Mouse (Mus musculus) common myeloid progenitor, adult 5-6 weeks (primary cell): ENCODE data around the gene Pak2. TPM values are rescaled to one million over a fixed set of nuclear protein-coding genes. Genes with fewer than 3 reads are reported as not detected.
"Not testable (repeated sequence)": the region's sequence is repeated elsewhere in the genome, so short reads cannot be mapped to it uniquely, and the experiment has no call there.

Experiments
- ATAC-seq: replicated peaks from 2 replicates; pipeline ENCODE4 v1.8.0; 2016; ENCODE audit warnings: low read depth, mild to moderate bottlenecking, moderate TSS enrichment, inconsistent platforms; ENCODE audit not compliant: poor library complexity, severe bottlenecking
- total RNA-seq: library from RNA; stranded (forward); fragments of 200-1000, 187-1606 nt; gene quantifications from 2 replicates; pipeline ENCODE4 v1.2.3, GENCODE M21; 2017

Pak2 gene
- total RNA-seq, 1 experiment from 2014 or later, result 64.7 TPM

DNA sequence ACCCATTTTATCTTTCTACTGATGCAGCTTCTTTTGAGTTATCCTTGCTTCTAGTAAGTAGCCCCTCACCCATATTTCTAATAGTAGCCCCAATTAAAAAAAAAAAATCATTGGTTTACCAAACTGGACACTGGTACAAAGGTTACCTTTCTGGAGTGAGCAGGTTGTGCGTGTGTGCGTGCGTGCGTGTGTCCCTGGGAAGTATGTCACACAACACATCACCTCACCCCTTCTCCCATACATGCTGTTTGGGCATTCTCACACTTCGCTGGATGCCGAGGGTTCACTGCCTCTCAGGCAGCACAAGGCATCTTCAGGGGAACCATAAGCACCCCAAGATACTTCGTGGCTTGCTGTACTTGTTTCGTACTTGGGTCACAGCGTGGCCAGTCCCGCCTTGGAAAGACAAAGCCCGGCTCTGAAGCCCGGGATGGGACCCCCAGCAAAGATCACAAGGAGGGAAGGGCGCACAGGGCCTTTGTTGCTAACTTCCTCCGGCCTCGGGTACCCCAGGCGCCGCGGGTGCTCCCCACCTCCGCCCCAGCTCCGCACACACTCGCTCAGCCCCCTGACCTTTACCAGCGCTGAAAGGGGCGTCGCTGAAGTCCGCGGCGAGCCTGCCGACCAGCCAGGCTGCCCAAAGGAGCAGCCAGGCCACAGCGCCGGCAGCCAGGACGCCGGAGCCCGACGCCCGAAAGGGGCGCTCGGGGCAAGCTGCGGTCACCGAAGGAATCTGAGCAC is 19.9 kb upstream of the Pak2 start:
- ATAC-seq, result peak; percentile 52

DNA sequence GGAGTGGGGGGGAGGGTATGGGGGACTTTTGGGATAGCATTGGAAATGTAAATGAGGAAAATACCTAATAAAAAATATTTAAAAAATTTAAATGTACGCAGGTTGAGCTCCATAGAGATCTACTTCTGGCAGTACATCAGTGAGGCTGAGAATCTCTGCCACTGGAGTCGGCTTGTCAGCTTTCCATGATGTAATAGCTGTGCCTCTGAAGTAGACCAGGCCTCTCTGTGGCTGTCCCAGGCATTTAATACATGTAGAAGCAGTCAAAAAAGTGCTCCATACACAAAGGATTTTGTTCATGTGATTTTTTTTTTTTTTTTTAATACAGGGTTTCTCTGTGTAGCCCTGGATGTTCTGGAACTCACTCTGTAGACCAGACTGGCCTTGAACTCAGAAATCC is 18.6 kb upstream of the Pak2 start:
- not testable (repeated sequence) for ATAC-seq

DNA sequence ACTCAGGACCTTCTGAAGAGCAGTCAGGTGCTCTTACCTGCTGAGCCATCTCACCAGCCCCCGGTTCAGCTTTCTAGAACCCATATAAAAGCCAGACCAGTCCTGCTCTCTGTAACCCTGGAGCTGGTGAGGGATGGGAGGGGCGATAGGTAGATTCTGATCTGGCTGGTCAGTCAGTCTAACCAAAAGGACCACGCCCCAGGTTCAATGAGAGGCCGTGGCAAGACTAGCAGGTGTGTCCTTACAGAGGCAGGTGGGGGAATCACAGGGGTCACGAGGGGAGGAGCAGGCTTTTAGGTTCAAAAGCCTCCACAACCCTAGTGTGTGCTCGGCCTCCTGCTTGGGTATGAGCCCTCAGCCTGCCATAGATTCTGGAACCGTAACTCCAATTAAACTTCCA is 12.3 kb upstream of the Pak2 start:
- no peak for ATAC-seq

GRCm38 (mm10) chr16:32087629-32088443 is 8.7 kb upstream of the Pak2 start:
- peak; percentile 62 for ATAC-seq

GRCm38 (mm10) chr16:32078408-32078990 is 643 bp downstream of the Pak2 start:
- peak; percentile 7; the same call in 1 of the 2 replicates for ATAC-seq

GRCm38 (mm10) chr16:32077648-32078407 is 1.3 kb downstream of the Pak2 start:
- ATAC-seq, result no peak

- ATAC-seq, result no peak
These were observed 2.7 kb downstream of the Pak2 start for GRCm38 (mm10) chr16:32076406-32076805.

DNA sequence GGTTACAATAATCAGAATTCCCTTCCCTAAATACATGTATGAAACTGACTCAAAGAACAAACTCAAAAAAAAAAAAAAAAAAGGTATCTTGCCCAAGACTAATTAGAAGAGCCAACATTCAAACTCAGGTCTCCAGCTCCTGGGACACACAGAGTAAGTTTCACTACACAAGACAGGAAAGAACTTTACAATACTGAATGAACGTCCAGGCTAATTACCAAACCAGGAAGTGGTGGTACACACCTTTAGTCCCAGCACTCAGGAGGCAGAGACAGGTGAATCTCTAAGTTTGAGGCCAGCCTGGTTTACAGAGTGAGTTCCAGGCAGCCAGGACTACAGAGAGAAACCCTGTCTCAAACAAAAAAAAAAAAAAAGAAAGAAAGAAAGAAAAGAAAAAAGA is 3.4 kb downstream of the Pak2 start:
- ATAC-seq, result no peak

GRCm38 (mm10) chr16:32070070-32070469 is 9.1 kb downstream of the Pak2 start:
- ATAC-seq, result not testable (repeated sequence)

DNA sequence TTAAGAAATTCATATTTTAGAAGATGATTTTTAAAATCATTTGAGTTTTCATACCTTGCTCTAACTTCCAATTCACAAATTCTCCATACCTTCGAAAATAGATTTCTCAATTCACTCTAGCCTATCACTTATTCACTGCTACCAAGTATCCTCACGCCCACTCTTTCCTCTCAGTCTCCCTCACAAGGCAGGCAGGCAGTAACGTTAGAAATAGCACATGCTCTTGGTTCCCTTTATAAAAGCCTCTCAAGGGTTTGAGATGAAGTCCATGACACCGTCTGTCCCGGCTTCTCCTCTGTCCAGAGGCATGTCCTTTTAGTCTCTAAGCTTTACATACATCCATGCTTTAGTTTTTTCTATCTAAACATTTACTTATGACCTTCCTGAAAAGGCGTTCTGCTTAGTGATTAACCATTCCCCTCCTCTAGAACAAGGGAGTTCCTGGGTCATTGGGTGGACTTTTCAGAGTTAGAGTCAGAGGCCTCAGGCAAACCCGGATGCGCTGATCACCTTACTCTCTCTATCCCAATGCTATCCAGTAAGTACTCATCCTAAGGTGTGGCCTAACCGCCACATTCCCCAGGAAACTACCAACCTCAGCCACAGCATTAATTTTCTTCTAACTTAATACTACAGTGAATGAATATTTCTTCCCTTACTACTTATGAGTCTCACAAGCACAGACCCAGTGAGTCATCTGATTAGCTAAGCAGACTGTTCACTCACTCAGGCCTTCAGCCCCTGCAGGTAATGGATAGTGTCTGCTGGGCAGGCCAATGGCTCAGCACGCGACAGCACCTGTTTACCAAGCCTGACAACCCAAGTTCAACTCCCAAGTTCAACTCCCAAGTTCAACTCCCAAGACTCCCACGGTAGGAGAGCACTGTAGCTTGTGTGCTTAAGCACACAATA is 10.5 kb downstream of the Pak2 start:
- no peak for ATAC-seq

DNA sequence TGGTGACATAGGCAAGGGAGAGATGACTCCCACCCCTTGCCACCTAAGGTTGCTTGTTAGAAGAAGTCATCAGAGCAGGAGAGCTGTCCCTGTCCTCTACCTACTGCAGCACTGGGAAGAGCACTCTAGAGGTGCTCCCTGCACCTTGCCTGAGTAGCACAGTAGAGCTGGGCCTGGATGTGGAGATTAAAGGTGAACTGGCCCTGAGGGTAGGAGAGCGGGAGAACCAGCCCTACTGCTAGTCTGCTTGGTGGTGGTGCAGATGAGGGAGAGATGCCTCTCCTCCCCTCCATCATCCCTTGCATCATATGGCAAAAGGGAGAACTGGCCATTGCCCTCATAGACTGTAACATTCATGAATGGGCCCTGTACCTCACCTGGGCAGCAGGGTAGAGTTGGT is 12.2 kb downstream of the Pak2 start:
- ATAC-seq, result no peak

GRCm38 (mm10) chr16:32063900-32064299 is 15.2 kb downstream of the Pak2 start:
- ATAC-seq, result no peak

DNA sequence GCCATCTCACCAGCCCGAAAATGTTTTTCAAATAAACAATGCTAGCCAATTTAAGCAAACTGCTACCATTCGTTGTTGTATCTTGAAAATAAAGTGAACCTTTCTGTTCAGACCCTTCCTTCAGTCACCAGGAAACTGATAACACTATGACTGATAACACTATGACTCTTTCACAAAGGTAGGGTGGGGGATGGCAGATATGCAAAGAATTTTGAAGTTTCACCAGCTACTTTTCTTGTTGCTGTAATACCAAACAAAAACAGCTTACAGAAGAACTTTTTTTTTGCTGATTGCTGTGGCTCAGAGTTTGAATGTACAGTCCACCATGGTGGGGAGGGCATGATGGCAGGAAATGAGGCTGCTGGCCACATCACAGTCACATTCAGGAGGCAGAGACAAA is 16.9 kb downstream of the Pak2 start:
- ATAC-seq, result no peak

DNA sequence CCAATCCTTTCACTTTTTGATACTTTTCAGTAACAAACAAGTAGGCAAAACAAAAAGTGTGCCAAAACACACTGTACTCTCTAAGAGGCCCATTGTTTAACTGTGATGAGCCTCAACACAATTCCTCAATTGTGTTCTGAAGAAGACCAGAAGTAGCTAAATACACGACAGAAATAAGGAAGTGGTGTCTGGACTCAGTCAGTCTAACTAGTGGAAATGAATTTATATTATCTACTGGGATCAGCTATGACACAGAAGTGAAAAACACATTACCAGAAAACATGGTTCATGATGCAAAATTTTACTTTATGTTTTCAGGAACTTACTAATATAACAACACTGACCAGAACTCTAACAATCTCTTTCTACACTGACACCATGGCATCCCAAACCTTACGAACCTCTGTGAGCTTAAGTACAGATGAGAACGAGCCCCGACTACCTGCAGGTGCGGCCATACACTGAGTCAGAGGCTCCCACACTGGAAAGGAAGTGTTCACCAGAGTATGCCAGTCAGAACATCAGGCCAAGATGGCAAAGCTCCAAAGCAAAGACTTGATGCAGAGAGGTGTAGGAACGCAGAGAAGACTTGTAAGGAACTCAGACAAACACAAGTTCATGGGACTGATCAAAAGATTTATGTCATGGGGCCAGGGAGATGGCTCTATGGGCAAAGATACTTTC is 19.2 kb downstream of the Pak2 start:
- peak; percentile 88 for ATAC-seq

DNA sequence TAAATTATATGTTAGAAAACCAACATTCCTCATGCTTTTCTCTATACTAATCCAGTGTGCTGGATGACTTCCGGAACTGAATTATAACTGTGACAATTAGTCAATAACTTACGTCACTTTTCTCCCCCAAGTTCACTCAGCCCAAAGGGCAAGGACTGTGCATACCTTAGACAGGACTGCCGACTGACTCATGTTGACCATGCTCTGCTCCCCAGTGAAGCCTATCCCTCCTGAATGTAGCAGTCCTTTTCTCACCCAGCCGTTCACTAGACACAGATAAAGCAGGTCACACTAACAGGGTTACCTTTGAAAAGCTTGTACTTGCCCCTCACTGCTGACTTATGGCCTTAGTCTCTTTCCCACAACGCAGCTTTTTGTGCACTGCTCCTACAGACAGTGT is 20.3 kb downstream of the Pak2 start:
- ATAC-seq, result no peak

DNA sequence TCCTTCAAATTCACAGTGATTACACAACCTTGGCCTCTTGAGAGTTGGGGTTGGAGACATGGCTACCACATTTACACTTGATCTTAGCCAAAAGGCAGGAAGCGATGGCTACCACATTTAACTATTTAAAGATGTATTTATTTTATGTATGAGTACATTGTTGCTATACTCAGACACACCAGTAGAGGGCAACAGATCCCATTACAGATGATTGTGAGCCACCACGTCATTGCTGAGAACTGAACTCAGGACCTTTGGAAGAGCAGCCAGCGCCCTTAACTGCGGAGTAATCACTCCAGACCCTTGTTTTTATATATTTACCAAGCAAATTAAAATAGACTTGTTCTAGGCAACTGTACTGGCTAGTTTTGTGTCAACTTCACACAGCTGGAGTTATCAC is 36.8 kb downstream of the Pak2 start:
- ATAC-seq, result no peak

- ATAC-seq, result no peak
These were observed 59.5 kb downstream of the Pak2 start for GRCm38 (mm10) chr16:32019678-32020077.

DNA sequence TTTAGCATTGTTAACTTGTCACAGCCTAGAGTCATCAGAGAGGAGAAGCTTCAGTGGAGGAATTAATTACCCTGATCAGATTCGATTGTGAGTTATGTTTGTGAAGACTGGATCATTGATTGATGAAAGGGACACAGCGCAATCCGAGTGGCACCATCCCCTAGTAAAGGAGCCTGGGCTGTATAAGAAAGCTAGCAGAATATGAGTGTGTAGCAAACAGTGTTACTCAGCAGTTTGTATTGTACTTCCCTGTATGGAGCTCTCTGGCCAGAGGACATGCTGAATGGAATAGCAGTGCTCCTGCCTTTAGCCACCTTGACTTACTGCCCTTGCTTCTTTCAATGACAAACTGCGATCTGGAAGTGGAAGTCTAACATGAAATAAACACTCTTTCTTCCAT is 68.8 kb downstream of the Pak2 start:
- no peak for ATAC-seq

GRCm38 (mm10) chr16:32009913-32010312 is 69.2 kb downstream of the Pak2 start:
- ATAC-seq, result 0 out of 2 replicates have a peak, but pooled peaks have one; percentile 25
